Mouse (Mus musculus) layer of hippocampus, adult 9-10 months (tissue): ENCODE data around the gene Ehmt2.
"Not testable (repeated sequence)": the region's sequence is repeated elsewhere in the genome, so short reads cannot be mapped to it uniquely, and the experiment has no call there.

Experiments used
- DNase-seq: peaks from one replicate; pipeline ENCODE4 v3.0.0; 2022; ENCODE audit warnings: low spot score

Ehmt2 gene

DNA sequence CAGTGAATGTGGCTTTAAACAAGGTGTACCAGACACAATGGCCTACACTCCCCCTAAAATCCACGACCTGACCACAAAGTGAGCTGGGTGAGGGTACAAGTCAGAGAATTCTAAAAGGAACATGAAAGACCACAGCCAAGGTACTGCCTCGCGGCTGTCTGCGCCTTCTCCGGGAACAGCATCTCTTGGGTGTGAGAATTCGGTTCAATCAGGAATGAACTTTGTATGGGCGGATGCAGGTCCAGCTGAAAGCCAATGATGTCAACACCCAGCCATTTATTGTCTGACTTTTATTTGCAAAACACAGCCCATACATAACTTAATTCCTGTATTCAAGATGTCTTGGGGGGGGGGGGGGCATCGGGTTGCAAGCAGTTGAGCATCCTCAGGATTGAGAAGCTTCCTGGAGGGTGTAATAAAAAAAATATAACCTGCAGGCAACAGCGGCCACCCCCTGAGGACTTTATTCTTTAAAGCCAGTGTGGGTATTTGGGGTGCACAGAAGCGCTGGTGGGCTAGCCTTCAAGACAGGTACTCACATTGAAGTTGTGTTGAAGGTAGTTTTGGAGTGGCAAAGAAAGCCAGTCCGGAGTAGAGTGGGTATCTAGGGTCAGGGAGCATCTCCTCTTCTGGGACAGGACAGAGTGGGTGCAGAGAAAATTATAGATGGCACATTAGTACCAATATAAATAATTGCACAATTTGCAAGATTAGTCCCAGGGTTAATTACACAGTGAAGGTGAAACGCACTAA is 5.0 kb upstream of the Ehmt2 start:
- no peak for DNase-seq

DNA sequence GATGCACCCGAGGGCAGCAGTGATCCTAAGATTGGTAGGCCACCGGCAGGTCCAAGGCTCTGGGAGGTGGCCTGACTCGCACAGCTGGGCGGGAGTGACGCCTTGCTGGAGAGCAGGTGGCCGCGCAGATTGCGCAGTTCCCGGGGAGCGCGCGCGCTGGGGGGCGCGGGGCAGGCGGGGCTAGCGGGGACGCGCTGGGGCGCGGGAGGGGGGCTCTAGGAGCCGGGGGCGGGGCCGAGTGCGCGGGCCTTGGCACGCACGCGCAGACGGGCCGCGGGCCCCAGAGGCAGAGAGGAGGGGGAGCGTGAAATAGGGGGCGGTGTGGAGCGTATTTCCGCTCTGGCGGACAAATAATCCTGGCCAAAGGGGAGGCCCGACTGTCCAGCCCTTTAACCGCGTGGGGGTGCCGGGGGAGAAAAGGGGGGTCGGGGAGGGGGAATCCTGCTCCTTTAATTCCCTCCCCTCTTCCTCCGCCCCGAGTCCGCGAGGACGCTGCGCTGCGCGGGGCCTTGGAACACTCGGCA is 4.1 kb upstream of the Ehmt2 start:
- peak; percentile 82 for DNase-seq

DNA sequence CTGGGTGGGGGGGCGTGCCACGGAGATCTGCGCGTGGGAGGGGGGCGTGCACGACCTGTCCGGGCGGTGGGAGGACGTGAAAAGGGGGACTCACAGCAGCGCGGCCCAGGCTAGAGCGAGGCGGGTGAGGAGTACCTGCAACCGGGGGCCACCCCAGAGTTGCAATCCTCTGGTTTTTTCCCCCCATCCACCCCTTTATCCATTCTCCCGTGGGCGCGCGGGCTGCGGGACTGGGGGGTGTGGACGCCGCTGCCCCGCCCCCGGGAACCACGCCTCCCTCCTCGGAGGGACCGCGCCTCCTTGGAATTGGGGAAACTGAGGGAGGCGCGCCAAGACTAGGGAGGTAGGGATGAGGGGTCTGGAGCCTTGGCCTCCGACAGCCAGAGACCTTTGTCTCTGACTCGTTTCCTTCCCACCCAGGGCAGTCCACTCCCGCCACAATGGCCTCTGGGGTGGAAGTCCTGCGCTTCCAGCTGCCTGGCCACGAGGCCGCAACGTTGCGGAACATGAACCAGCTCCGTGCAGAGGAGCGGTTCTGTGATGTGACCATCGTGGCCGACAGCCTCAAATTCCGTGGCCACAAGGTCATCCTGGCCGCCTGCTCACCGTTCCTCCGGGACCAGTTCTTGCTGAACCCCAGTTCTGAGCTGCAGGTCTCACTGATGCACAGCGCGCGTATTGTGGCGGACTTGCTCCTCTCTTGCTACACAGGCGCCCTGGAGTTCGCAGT is 3.3 kb upstream of the Ehmt2 start:
- no peak for DNase-seq

DNA sequence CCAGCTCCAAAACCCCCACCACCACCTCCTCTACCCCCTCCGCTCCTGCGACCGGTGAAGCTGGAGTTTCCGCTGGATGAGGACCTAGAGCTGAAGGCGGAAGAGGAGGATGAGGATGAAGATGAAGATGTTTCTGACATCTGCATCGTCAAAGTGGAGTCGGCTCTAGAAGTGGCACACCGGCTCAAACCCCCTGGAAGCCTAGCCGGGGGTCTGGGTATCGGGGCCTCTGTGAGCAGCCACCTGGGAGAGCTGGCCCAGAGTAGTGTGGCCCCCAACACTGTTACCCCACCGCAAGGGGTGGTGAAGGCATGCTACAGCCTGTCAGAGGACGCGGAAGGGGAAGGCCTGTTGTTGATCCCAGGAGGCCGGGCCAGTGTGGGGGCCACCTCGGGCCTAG is 2.5 kb upstream of the Ehmt2 start:
- DNase-seq, result no peak

GRCm38 (mm10) chr17:34896366-34896765 is 1.9 kb upstream of the Ehmt2 start:
- DNase-seq, result no peak

DNA sequence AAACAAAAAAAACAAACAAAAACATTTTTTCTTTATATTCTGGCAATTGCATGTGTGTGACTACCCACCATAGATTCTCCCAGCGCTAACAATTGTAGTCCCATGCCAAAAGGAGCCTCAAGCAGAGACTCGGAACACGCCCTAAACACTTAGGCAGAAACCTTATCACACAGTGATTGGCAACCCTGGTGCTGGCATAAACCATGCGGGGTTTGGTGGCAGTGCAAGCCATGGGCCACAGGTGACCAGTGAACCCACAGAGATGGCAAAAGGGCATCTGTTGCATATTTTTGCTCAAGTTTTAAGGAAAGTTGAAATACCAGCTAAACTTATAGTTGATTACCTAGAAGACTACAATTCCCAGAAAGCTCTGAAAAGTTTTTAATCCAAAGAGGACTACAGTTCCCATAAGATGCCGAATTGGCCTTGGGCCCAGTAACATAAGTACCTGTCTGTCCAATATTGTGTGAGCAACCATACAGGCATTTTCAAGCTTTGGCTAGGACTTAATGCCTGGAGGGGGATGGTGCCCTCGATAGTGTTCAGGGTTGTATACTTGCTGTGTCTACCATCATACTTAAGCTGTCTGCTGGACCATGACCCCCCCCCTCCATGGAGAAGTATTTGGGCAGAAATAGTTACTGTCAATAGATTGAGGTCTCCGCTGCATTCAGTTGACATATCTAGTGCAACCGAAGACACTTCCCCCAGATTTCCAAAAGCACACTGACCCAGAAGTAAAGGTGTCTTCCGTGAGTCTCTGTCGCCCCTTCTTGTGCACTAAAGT is 703 bp upstream of the Ehmt2 start:
- DNase-seq, result peak; percentile 43

- no peak for DNase-seq
Measured at GRCm38 (mm10) chr17:34898706-34899052, 410 bp downstream of the Ehmt2 start.

DNA sequence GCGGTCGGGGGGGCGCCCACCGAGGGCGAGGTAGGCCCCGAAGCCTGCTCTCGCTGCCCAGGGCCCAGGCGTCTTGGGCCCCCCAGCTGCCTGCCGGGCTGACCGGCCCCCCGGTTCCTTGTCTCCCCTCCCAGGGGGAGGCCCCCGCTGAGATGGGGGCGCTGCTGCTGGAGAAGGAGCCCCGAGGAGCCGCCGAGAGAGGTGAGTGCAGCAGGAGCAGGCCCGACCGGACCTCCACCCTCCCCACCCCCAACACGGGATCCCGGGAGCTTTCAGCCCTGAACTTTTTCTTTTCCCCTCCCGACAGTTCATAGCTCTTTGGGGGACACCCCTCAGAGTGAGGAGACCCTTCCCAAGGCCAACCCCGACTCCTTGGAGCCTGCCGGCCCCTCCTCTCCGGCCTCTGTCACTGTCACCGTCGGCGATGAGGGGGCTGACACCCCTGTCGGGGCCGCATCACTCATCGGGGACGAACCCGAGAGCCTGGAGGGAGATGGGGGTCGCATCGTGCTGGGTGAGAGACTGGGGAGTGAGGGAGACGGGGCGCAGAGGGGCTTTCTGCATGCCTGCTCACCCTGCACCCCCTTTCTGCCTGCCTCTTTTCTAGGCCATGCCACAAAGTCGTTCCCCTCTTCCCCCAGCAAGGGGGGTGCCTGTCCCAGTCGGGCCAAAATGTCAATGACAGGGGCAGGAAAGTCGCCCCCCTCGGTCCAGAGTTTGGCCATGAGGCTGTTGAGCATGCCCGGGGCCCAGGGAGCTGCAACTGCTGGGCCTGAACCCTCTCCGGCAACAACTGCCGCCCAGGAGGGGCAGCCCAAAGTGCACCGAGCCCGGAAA is 1.0 kb downstream of the Ehmt2 start:
- DNase-seq, result no peak

DNA sequence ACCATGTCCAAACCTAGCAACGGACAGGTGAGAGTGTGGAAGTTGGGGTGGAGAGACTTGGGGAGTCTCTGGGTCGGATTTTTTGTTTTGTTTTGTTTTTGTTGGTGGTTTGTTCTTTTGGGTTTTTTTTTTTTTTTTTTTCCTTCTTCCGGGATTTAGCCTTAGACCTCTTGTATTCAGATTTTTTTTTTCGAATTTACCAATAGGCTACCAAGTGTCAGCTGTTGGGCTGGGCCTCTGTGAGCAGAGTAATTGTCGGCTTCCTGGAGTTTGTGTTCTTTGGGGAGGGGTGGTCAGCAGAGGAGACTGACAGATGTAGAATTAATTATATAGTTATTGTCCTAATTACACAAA is 1.6 kb downstream of the Ehmt2 start:
- no peak for DNase-seq

GRCm38 (mm10) chr17:34900826-34901225 is 2.6 kb downstream of the Ehmt2 start:
- not testable (repeated sequence) for DNase-seq

DNA sequence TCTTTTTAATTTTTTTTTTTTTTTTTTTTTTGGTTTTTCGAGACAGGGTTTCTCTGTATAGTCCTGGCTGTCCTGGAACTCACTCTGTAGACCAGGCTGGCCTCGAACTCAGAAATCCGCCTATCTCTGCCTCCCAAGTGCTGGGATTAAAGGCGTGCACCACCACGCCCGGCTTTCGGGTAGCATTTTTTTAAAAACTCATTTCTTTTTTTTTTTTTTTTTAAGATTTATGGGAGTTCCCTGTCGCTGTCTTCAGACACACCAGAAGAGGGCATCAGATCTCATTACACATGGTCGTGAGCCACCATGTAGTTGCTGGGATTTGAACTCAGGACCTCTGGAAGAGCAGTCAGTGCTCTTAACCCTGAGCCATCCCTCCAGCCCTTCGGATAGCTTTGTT is 3.7 kb downstream of the Ehmt2 start:
- not testable (repeated sequence) for DNase-seq

- no peak for DNase-seq
Measured at GRCm38 (mm10) chr17:34902895-34903294, 4.6 kb downstream of the Ehmt2 start.

DNA sequence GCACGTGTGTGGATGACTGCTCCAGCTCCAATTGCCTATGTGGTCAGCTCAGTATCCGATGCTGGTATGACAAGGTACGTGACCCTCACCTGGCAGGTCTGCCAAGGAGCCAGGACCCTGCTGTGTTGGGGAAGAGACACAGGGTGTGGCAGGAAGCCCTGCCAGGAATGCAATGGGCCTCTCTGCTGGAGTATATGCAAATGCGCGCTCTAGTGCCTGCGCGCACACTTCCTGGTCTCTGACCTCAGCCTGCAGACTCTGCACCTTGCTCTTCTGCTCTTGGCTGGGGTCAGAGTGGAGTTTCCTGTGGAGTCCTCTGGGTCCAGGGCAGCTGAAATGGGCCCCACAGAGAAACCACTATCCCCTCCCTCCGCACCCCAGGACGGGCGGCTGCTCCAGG is 12.7 kb downstream of the Ehmt2 start:
- DNase-seq, result no peak

DNA sequence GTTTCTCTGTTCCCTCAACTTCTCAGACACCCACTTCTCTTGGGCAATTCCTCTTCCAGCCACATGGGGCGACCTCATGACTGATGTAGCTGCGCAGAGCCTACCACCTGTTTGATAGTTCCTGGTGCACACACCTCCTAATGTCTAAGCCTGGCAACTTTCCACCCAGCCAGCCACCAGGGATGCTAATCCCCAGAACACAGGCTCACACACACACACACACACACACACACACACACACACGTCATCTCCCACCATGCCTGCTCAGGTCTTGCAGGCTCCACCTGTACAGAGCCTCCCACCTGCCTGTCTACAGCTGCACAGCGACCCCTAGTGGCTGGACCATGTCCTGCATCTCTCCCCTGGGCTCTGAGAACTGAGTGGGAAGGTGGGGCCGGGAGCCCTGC is 13.7 kb downstream of the Ehmt2 start:
- no peak for DNase-seq

DNA sequence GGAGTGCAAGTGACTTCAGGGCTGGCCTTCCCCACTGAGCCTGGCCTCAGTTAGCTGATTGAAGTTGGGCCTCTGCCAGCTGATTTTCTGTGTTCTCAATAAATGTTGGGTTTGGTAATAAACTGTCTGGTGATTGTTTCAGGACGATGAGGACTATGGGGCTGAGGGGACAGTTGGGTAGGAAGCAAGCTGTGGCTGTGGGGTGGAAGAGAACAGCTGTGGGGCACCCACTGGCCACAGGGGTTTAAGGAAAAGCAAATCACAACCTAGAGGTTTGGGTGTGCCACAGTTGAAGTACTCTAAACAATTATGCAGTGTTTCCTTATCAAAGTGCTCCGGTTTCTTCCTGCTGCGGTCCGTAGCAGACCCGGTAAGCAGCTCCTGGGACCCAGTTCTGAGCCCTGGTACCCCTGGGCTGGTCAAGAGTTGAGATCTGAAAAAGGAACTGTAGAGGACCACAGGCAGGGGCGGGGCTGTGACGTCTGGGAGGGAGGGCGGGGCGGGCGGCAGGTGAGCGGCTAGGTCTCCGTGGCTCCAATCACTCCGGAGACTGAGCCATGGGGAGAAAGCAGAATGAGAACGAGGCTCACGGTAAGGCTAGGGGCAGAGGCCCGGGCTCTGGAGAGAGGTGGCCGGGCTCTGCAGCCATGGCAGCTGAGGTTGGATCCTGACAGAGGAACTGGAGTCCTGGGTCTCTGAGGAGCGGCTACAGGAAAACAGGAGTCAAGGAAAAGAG is 15.8 kb downstream of the Ehmt2 start, which contains the start of gene Slc44a4:
TSS of gene Slc44a4 (plus strand) at position 537 of the 736 bp plus-strand sequence.
- DNase-seq, result no peak

GRCm38 (mm10) chr17:34915410-34915831 is 17.2 kb downstream of the Ehmt2 start:
- no peak for DNase-seq

DNA sequence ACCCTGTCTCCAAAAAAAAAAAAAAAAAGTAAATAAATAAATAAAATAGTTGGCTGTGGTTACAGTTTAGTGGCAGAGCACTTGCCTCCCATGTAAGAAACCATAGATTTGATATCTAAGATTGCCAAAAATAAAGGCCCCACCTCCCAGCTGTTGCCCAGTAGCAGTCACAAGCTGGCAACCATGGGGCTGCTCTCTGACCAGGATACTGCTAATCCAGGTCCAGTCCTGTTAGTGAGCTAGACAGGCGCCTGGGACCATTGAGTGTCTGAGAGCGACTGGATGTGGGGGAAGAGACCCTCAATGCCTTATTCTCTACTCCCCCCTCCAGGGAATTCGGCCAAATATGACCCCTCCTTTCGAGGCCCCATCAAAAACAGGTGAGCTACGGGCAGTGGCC is 18.0 kb downstream of the Ehmt2 start:
- DNase-seq, result no peak

DNA sequence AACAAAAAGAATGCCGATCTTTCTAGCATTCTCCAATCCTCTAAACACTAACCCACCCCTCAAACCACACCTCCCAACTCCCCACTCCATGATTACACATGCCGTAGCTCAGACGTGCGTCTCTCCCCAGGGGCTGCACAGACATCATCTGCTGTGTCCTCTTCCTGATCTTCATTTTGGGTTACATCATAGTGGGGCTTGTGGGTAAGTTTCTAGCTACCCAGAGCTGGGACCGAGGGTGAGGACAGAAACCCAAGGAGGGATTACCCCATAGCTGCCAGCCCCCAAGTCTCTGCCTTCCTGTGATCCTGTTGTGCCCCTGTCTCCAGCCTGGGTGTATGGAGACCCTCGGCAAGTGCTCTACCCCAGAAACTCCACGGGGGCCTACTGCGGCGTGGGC is 18.9 kb downstream of the Ehmt2 start:
- no peak for DNase-seq

- no peak for DNase-seq
Measured at GRCm38 (mm10) chr17:34922939-34923338, 24.7 kb downstream of the Ehmt2 start.

GRCm38 (mm10) chr17:34924258-34924657 is 26.0 kb downstream of the Ehmt2 start:
- DNase-seq, result no peak
